Mouse (Mus musculus) thymus, adult 2 months (tissue): ENCODE results near the gene Zmynd10.

Experiments used
- CTCF ChIP-seq: fragments of 200-500 bp; IDR thresholded peaks from 2 replicates; pipeline ENCODE4 v1.5.1; 2012; ENCODE audit warnings: mild to moderate bottlenecking, control low read depth, low read length, moderate library complexity, borderline replicate concordance; ENCODE audit not compliant: control insufficient read depth, poor library complexity, insufficient read depth; ENCODE audit errors: extremely low read depth
- POLR2A ChIP-seq: fragments of 200-500 bp; IDR thresholded peaks from 2 replicates; pipeline ENCODE4 v1.6.1; 2012; ENCODE audit warnings: mild to moderate bottlenecking, low read length, control low read depth, moderate library complexity; ENCODE audit not compliant: control insufficient read depth, poor library complexity, insufficient read depth; ENCODE audit errors: extremely low read depth

DNA sequence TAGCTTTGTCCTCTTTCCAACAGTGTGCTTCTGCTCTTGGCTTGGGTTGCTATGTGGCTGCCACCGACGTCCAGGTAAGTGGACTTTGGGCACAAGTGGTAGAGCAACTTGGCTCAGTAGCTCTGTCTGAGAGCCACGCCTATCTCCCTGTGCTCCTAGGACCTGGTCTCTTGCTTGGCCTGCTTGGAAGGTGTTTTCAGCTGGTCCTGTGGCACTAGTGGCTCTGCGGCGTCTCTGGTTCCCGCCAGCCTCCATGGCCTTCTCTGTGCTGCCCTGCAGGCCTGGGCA lies 43.6 kb downstream of the Zmynd10 start:
- no peak for TF ChIP-seq CTCF
- TF ChIP-seq POLR2A, result no peak
